Mouse (Mus musculus) heart, adult 2 months (tissue): ENCODE data around the gene Slain1.

Experiments used
- CTCF ChIP-seq: fragments of 200-600 bp; IDR thresholded peaks from 2 replicates; pipeline ENCODE4 v1.8.1; 2022; ENCODE audit warnings: antibody characterized with exemption, mild to moderate bottlenecking, moderate library complexity
- POLR2A ChIP-seq: fragments of 200-500 bp; IDR thresholded peaks from 2 replicates; pipeline ENCODE4 v1.6.1; 2011; ENCODE audit warnings: mild to moderate bottlenecking, low read depth, low read length, control low read depth; ENCODE audit not compliant: insufficient read depth

GRCm38 (mm10) chr14:103728506-103728905 is 78.5 kb downstream of the Slain1 start:
- TF ChIP-seq CTCF (no peak), POLR2A (no peak)
